Mouse (Mus musculus) megakaryocyte, embryonic 14.5 days (primary cell): Measurements from ENCODE around the gene Rere.

ENCODE experiments used
- FLI1 ChIP-seq: IDR thresholded peaks from 2 replicates; pipeline ENCODE4 v1.6.1; 2012; ENCODE audit warnings: low read length, inconsistent platforms, mixed read lengths
- GATA1 ChIP-seq: IDR thresholded peaks from 3 replicates; pipeline ENCODE4 v1.6.1; 2012; ENCODE audit warnings: mixed read lengths, low read length, inconsistent platforms, borderline replicate concordance

- no peak for TF ChIP-seq GATA1
- no peak for TF ChIP-seq FLI1
Observed at GRCm38 (mm10) chr4:150283993-150284392, 2.5 kb downstream of the Rere start.
